Mouse (Mus musculus) heart, postnatal 0 days (tissue): ENCODE results near the gene Stk33.

ENCODE experiments used
- CTCF ChIP-seq: IDR thresholded peaks from 2 replicates; pipeline ENCODE4 v1.5.1; 2016; ENCODE audit warnings: antibody characterized with exemption, control low read depth, low read depth
- EP300 ChIP-seq: IDR thresholded peaks from 2 replicates; pipeline ENCODE4 v1.6.1; 2016; ENCODE audit warnings: antibody characterized with exemption, low read depth

DNA sequence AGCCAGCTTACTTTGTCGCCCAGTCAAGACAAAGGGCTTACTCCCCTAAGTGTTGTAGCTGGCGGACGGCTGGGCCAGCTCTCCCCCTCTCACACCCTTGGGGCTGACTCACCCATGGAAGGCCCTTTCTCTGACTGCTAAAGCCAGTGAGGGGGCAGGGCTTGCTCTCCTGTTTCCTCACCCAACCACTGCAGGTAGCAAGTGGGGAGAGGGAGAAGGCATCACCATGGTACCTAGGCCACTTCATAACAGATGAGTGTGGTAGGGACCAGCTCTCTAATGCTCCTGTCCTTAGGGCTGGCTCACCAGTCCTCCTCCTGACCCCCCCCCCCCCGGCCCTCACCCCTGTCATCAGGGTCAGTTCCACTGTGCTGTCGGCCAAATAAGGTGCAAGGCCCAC lies 143.5 kb downstream of the Stk33 start:
- TF ChIP-seq CTCF (no peak), EP300 (no peak)
